7 mouse cellular contexts compared by ENCODE assay signal in the genomic region with DNA sequence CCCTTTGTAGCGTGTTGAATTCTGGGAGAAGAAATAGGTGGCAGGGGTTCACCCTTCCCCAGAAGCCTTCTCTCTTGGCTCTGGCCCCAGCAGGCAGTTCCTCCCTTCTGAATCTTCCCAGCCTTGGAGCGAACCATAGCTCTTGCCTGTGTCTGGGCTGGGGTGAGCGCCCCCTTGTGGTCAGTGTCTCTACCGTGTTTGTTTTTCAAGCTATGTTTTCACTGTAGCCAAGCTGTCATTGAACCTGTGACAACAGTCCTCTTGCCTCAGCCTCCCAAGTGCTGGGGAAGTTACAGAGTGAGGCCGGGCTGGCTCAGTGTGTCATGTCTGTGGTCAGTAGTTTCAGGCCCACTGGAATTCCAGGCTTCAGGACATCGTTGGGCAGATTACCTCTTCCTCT. TPM values are rescaled to one million over a fixed set of nuclear protein-coding genes. Genes with fewer than 3 reads are reported as not detected.
DNase-seq lines count a peak whose midpoint lies in the region; TF ChIP-seq lines count a peak whose summit lies in the region.

No protein-coding gene starts in this region.

- no peaks in the 10 kb centered on the region for H3K36me3 ChIP-seq in CH12.LX (replicated peaks in 1 of 2; ENCODE audit: control insufficient read depth in 1 of 2, insufficient read depth in 1 of 2, low read length in 1 of 2)

- no peaks in the 10 kb centered on the region for H3K4me1 ChIP-seq in CH12.LX (ENCODE audit: control insufficient read depth in 1 of 2, insufficient read depth in 2 of 2)

- H3K9me3 ChIP-seq in CH12.LX (replicated peaks; ENCODE audit: low read length) = peaks cover 3% of the 10 kb centered on the region

- H3K4me3 ChIP-seq in CH12.LX (replicated peaks in 1 of 3; ENCODE audit: low read depth in 2 of 3, low read length in 2 of 3, poor library complexity in 1 of 3) = no peak overlapping the region

- H3K9ac ChIP-seq in CH12.LX (ENCODE audit: insufficient read depth, low read depth) = no peak overlapping the region

- no peak overlapping the region for H3K27ac ChIP-seq in CH12.LX (ENCODE audit: insufficient read depth, low read depth)

- TF ChIP-seq POLR2A in CH12.LX (IDR thresholded peaks at IDR 0.05; ENCODE audit: low read depth, low read length) = no peak

- TF ChIP-seq EP300 in CH12.LX (IDR thresholded peaks at IDR 0.05; ENCODE audit: low read length) = no peak

- TF ChIP-seq CTCF in CH12.LX (conservative IDR thresholded peaks at IDR 0.05 in 1 of 2, IDR thresholded peaks at IDR 0.05 in 1 of 2; ENCODE audit: low read depth in 2 of 2, low read length in 2 of 2) = peak; percentile 41 to 69; a peak in 3 of 4 replicates

- in situ Hi-C loops in CH12.LX (cut with MboI; ENCODE audit: low pct_ligation_motif_present, low pct_unique_long_range_greater_than_20kb, low sequenced_read_pairs) = no loop called here

- H3K27me3 ChIP-seq in CH12.LX (replicated peaks) = peaks cover 28% of the 10 kb centered on the region

- H3K4me2 ChIP-seq in CH12.LX (ENCODE audit: insufficient read depth, low read depth, poor library complexity, severe bottlenecking) = no peak overlapping the region

- dilution Hi-C loops in CH12.LX (cut with MboI; ENCODE audit: extremely low pct_ligation_motif_present, extremely low pct_unique_long_range_greater_than_20kb, low sequenced_read_pairs) = no loop called here

- TF ChIP-seq RAD21 in CH12.LX (IDR thresholded peaks at IDR 0.05; ENCODE audit: low read depth, low read length) = peak; percentile 40

- DNase-seq in CH12.LX (ENCODE audit: extremely low read depth) = peak; percentile 58
- DNase-seq in ZHBTc4 (ENCODE audit: low read depth, low spot score) = peak; percentile 90
- peak; percentile 75 to 79 for DNase-seq in cerebellum, postnatal 36 days
- peak; percentile 72 to 85 for DNase-seq in heart, adult 18-20 months
- DNase-seq in layer of hippocampus, adult 9-10 months (ENCODE audit: low spot score) = peak; percentile 44
- DNase-seq in lung, postnatal 25 days (ENCODE audit: low spot score) = peak; percentile 79
- peak; percentile 51 to 82 for DNase-seq in spleen, postnatal 10 days (ENCODE audit: low spot score in 2 of 2)

- H3K79me2 ChIP-seq in CH12.LX (replicated peaks; ENCODE audit: control insufficient read depth, extremely low read depth, insufficient read depth, poor library complexity, severe bottlenecking) = no peaks in the 10 kb centered on the region

TF ChIP-seq in CH12.LX, 34 proteins besides CTCF, POLR2A, EP300 and RAD21:
- TF ChIP-seq ZNF384 (IDR thresholded peaks at IDR 0.05; ENCODE audit: low read depth, low read length) (no peak), SMC3 (IDR thresholded peaks at IDR 0.05; ENCODE audit: low read depth, low read length) (peak; percentile 74), MAZ (IDR thresholded peaks at IDR 0.05; ENCODE audit: low read depth, low read length) (no peak)

RNA-seq across cellular contexts. Expression of a gene that starts 4.9 kb away (rescaled TPM):
- total RNA-seq in CH12.LX (2012; rRNA removed) (not detected in 2 replicates), CH12.LX (2014; rRNA removed) (not detected in 2 replicates)
- polyA plus RNA-seq in CH12.LX (2012; ENCODE audit: insufficient read length, low read depth) = not detected in 2 replicates
- total RNA-seq in heart, adult 18-20 months (2021) = not detected

RNA-seq across cellular contexts. Expression of a gene that starts 55.7 kb away (rescaled TPM):
- total RNA-seq in CH12.LX (2012; rRNA removed) (3.9 and 4.3 TPM in 2 replicates), CH12.LX (2014; rRNA removed) (4.4 and 6.1 TPM in 2 replicates)
- 7.4 and 8.3 TPM in 2 replicates for polyA plus RNA-seq in CH12.LX (2012; ENCODE audit: insufficient read length, low read depth)
- 10 to 100 TPM; 26.6 to 26.9 TPM for total RNA-seq in heart, adult 18-20 months (2021)
